Mouse (Mus musculus): ENCODE results near the gene Stac3. TPM values are rescaled to one million over a fixed set of nuclear protein-coding genes. Genes with fewer than 3 reads are reported as not detected.

The Stac3 gene
- total RNA-seq, 2 experiments from 2014 or later: 5.1 to 5.2 TPM

GRCm38 (mm10) chr10:127509051-127509836 lies 7.8 kb downstream of the Stac3 start:
- intact Hi-C loops (cut with DNase I): loop anchor here (2.0 kb wide), 1 partner anchor 30 kb away; no protein-coding TSS in a partner anchor
- DNase-seq: peak; percentile 98

GRCm38 (mm10) chr10:127509837-127510701 lies 8.6 kb downstream of the Stac3 start:
- peak; percentile 86 for DNase-seq
- intact Hi-C loops (cut with DNase I): loop anchor here (2.0 kb wide), 1 partner anchor 29 kb away; no protein-coding TSS in a partner anchor

GRCm38 (mm10) chr10:127510895-127511617 lies 9.6 kb downstream of the Stac3 start:
- DNase-seq: no peak
- intact Hi-C loops (cut with DNase I): no loop called here

GRCm38 (mm10) chr10:127511634-127512306 lies 10.3 kb downstream of the Stac3 start:
- peak; percentile 85 for DNase-seq
- intact Hi-C loops (cut with DNase I): no loop called here

GRCm38 (mm10) chr10:127512307-127512666 lies 10.8 kb downstream of the Stac3 start:
- intact Hi-C loops (cut with DNase I): no loop called here

GRCm38 (mm10) chr10:127512813-127513212 lies 11.3 kb downstream of the Stac3 start:
- intact Hi-C loops (cut with DNase I): no loop called here
- DNase-seq: peak; percentile 96

More at GRCm38 (mm10) chr10:127512307-127512666, 10.8 kb downstream of the Stac3 start:
- no peak for DNase-seq

- intact Hi-C loops (cut with DNase I): no loop called here
Measured at GRCm38 (mm10) chr10:127513501-127514091, 12.1 kb downstream of the Stac3 start.

GRCm38 (mm10) chr10:127514111-127514698 lies 12.7 kb downstream of the Stac3 start:
- intact Hi-C loops (cut with DNase I): no loop called here

More at GRCm38 (mm10) chr10:127513501-127514091, 12.1 kb downstream of the Stac3 start:
- no peak for DNase-seq

GRCm38 (mm10) chr10:127514764-127515163 lies 13.3 kb downstream of the Stac3 start, which contains the start of gene Ndufa4l2:
TSS of gene Ndufa4l2 (plus strand) at chr10:127514967.
- no peak for DNase-seq
- intact Hi-C loops (cut with DNase I): no loop called here

More at GRCm38 (mm10) chr10:127514111-127514698, 12.7 kb downstream of the Stac3 start:
- no peak for DNase-seq

GRCm38 (mm10) chr10:127515271-127515982 lies 13.9 kb downstream of the Stac3 start:
- intact Hi-C loops (cut with DNase I): no loop called here
- DNase-seq: no peak

GRCm38 (mm10) chr10:127515983-127516459 lies 14.5 kb downstream of the Stac3 start:
- intact Hi-C loops (cut with DNase I): no loop called here
- no peak for DNase-seq

- DNase-seq: no peak
- intact Hi-C loops (cut with DNase I): no loop called here
Measured at GRCm38 (mm10) chr10:127516576-127517260, 15.2 kb downstream of the Stac3 start.

- DNase-seq: no peak
- intact Hi-C loops (cut with DNase I): no loop called here
Measured at GRCm38 (mm10) chr10:127517941-127518340, 16.5 kb downstream of the Stac3 start.

GRCm38 (mm10) chr10:127519041-127519701 lies 17.7 kb downstream of the Stac3 start:
- DNase-seq: no peak
- intact Hi-C loops (cut with DNase I): no loop called here

- DNase-seq: no peak
- intact Hi-C loops (cut with DNase I): no loop called here
Measured at GRCm38 (mm10) chr10:127519903-127520713, 18.6 kb downstream of the Stac3 start.

- intact Hi-C loops (cut with DNase I): no loop called here
Measured at GRCm38 (mm10) chr10:127520714-127521357, 19.4 kb downstream of the Stac3 start.

More at GRCm38 (mm10) chr10:127520714-127521357, 19.4 kb downstream of the Stac3 start:
- no peak for DNase-seq

Measured in left cerebral cortex, postnatal 4 days (tissue).